Mouse (Mus musculus): ENCODE results near the gene Tm2d3.

GRCm38 (mm10) chr7:65678900-65679595 is 11.9 kb upstream of the Tm2d3 start:
- TF ChIP-seq POLR2A (IDR thresholded peaks at IDR 0.05; ENCODE audit: insufficient read depth, low read depth, low read length) (no peak), CTCF (IDR thresholded peaks at IDR 0.05; ENCODE audit: insufficient read depth, low read depth, low read length) (no peak)

Measured in olfactory bulb, adult 2 months (tissue).